Mouse (Mus musculus) C2C12 (cell line): ENCODE results near the gene Hmgb1.

Experiments
- CEBPB ChIP-seq: IDR thresholded peaks from one replicate; pipeline ENCODE4 v1.6.1; 2011; ENCODE audit warnings: low read depth, mild to moderate bottlenecking, control low read depth, moderate library complexity
- CTCF ChIP-seq: IDR thresholded peaks from one replicate; pipeline ENCODE4 v1.5.1; 2011; ENCODE audit not compliant: control insufficient read depth, insufficient read depth, insufficient read length
- USF1 ChIP-seq: IDR thresholded peaks from one replicate; pipeline ENCODE4 v1.6.1; 2011; ENCODE audit warnings: low read depth, mild to moderate bottlenecking, control low read depth, moderate library complexity

DNA sequence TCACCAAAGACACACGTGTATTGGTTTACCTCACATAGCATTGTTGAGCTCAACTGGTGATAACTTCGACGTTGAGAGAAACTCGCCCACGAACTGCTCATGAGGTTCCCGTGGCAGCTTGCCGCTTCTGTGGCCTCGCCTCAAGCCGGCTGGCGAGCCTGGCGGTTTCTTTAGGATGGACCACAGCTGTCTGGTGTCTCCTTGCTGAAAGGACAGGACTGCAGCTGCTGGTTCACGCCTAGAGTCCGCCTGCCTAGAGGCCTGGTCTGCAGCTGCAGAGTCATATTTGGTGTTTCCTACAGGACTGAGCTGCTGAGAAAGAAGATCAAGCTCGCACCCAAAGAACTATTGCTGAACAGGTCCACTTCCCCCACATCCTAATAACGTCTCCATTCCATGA lies 55.8 kb downstream of the Hmgb1 start:
- TF ChIP-seq CEBPB (no peak), CTCF (no peak), USF1 (no peak)
